Mouse (Mus musculus) myocyte (in vitro differentiated cells): Measurements from ENCODE around the gene Vps37d. TPM values are rescaled to one million over a fixed set of nuclear protein-coding genes. Genes with fewer than 3 reads are reported as not detected.

Source experiments
- H3K27me3 ChIP-seq: one replicate; pipeline ENCODE4 v1.6.1; 2011; ENCODE audit not compliant: control insufficient read depth, insufficient read depth, insufficient read length
- H3K36me3 ChIP-seq: one replicate; pipeline ENCODE4 v1.6.1; 2011; ENCODE audit not compliant: control insufficient read depth, insufficient read depth
- H3K4me2 ChIP-seq: one replicate; pipeline ENCODE4 v1.6.1; 2011; ENCODE audit warnings: low read depth, control low read depth
- H3K4me3 ChIP-seq: one replicate; pipeline ENCODE4 v1.5.1; 2011; ENCODE audit warnings: mild to moderate bottlenecking, control low read depth, moderate library complexity
- H3K79me2 ChIP-seq: one replicate; pipeline ENCODE4 v1.6.1; 2011; ENCODE audit not compliant: control insufficient read depth, insufficient read depth
- H3ac ChIP-seq: one replicate; pipeline ENCODE4 v1.6.1; 2011; ENCODE audit not compliant: control insufficient read depth, insufficient read length
- CEBPB ChIP-seq: IDR thresholded peaks from 2 replicates; pipeline ENCODE4 v1.6.1; 2011; ENCODE audit warnings: mild to moderate bottlenecking, moderate library complexity; ENCODE audit not compliant: poor library complexity, insufficient read depth, severe bottlenecking
- E2F4 ChIP-seq: IDR thresholded peaks from one replicate; pipeline ENCODE4 v1.6.1; 2011; ENCODE audit warnings: mild to moderate bottlenecking, control low read depth, moderate library complexity; ENCODE audit not compliant: insufficient read depth
- MAX ChIP-seq: IDR thresholded peaks from one replicate; pipeline ENCODE4 v1.6.1; 2011; ENCODE audit warnings: low read depth, mild to moderate bottlenecking, control low read depth
- MYOD1 ChIP-seq, 3 experiments: IDR thresholded peaks; one replicate each; pipeline ENCODE4 v1.6.1; 2011; ENCODE audit warnings: control low read depth in 2 of 3, low read depth in 2 of 3, mild to moderate bottlenecking in 2 of 3, moderate library complexity in 1 of 3; ENCODE audit not compliant: insufficient read length in 2 of 3, control insufficient read depth in 1 of 3
- MYOG ChIP-seq, 3 experiments: IDR thresholded peaks; one replicate each; pipeline ENCODE4 v1.6.1; 2011; ENCODE audit warnings: control low read depth in 2 of 3, low read depth in 2 of 3, mild to moderate bottlenecking in 2 of 3; ENCODE audit not compliant: insufficient read length in 2 of 3, control insufficient read depth in 1 of 3, insufficient read depth in 1 of 3
- POLR2A ChIP-seq: IDR thresholded peaks from one replicate; pipeline ENCODE4 v1.6.1; 2011; ENCODE audit warnings: low read depth, mild to moderate bottlenecking, control low read depth, moderate library complexity; ENCODE audit not compliant: insufficient read length
- POLR2AphosphoS2 ChIP-seq: IDR thresholded peaks from one replicate; pipeline ENCODE4 v1.6.1; 2011; ENCODE audit warnings: low read depth, control low read depth; ENCODE audit not compliant: insufficient read length
- REST ChIP-seq: IDR thresholded peaks from one replicate; pipeline ENCODE4 v1.6.1; 2011; ENCODE audit warnings: mild to moderate bottlenecking, control low read depth, moderate library complexity; ENCODE audit not compliant: insufficient read depth, insufficient read length
- SRF ChIP-seq: IDR thresholded peaks from one replicate; pipeline ENCODE4 v1.6.1; 2011; ENCODE audit warnings: low read depth; ENCODE audit not compliant: control insufficient read depth, insufficient read length
- TCF12 ChIP-seq: IDR thresholded peaks from one replicate; pipeline ENCODE4 v1.6.1; 2011; ENCODE audit warnings: mild to moderate bottlenecking, control low read depth; ENCODE audit not compliant: poor library complexity, insufficient read depth, severe bottlenecking
- TCF3 ChIP-seq: IDR thresholded peaks from one replicate; pipeline ENCODE4 v1.6.1; 2011; ENCODE audit warnings: low read depth, control low read depth; ENCODE audit not compliant: insufficient read length
- USF1 ChIP-seq: IDR thresholded peaks from one replicate; pipeline ENCODE4 v1.6.1; 2011; ENCODE audit warnings: low read depth, mild to moderate bottlenecking, control low read depth, moderate library complexity
- polyA plus RNA-seq: library from polyadenylated mRNA; unstranded; fragments of >200 nt; fragmentation: generic; extraction: Trizol; gene quantifications from one replicate; pipeline ENCODE4 v1.2.1, GENCODE M21; 2012; ENCODE audit warnings: missing spikeins

The Vps37d gene
- polyA plus RNA-seq, 1 experiment = 3.3 TPM

- Histone ChIP-seq H3ac (no peak overlapping the region), H3K27me3 (peaks cover 14% of the 10 kb centered on the region), H3K4me2 (no peak overlapping the region), H3K36me3 (no peaks in the 10 kb centered on the region), H3K79me2 (no peaks in the 10 kb centered on the region), H3K4me3 (no peak overlapping the region)
- TF ChIP-seq E2F4 (no peak), POLR2AphosphoS2 (no peak), CEBPB (no peak), TCF12 (no peak), REST (no peak), MYOG (IDR thresholded peaks at IDR 0.05; ENCODE audit: control insufficient read depth in 1 of 3, insufficient read depth in 1 of 3, insufficient read length in 2 of 3, low read depth in 2 of 3) (no peak)
Measured at GRCm38 (mm10) chr5:135115241-135115640, 37.2 kb upstream of the Vps37d start.

DNA sequence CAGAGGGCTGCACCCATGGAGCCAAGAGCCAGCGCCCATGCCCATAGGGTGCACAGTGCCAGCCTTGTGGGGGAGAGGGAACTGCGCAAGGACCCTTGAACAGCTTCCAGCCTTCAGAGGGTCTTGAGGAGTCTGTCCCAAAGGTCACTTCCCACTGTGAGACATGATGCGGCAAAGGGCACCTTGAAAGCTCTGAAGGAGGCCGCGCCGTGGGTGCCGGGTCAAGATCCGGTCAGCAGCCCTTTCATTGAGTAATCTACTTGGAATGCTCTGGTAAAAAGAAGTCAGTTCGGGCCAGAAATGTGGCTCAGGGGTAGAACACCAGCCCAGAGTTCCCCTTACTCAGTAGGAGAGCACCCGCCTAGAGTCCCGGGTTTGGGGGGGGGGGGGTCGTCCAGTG lies 35.7 kb upstream of the Vps37d start:
- Histone ChIP-seq H3K4me2 (no peak overlapping the region), H3K27me3 (peaks cover 25% of the 10 kb centered on the region), H3K79me2 (no peaks in the 10 kb centered on the region), H3K36me3 (no peaks in the 10 kb centered on the region), H3K4me3 (no peak overlapping the region), H3ac (no peak overlapping the region)
- TF ChIP-seq E2F4 (no peak), USF1 (no peak), MYOD1 (IDR thresholded peaks at IDR 0.05; ENCODE audit: control insufficient read depth in 1 of 3, insufficient read length in 2 of 3, low read depth in 2 of 3) (no peak), TCF3 (no peak), POLR2AphosphoS2 (no peak)

DNA sequence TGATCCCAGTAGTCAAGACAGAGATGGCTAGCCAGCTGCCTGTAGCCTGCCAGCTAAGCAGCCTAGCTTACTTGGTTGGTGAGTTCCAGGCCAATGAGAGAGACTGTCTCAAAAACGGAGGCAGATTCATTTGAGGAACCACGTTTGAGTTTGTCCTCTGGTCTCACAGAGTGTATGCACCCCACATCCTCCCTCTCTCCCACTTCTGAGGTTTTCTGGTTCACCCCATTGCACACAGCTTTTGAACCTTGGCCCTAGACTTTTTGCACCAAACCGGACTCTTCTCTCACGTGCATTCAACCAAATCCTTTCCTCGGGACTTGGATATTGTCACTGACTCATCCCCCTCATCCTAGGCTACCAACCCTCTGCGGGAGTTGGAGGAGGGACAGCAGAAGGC lies 31.9 kb upstream of the Vps37d start:
- Histone ChIP-seq H3K4me2 (no peak overlapping the region), H3K36me3 (no peaks in the 10 kb centered on the region), H3K27me3 (peaks cover 50% of the 10 kb centered on the region), H3K4me3 (no peak overlapping the region), H3ac (no peak overlapping the region), H3K79me2 (no peaks in the 10 kb centered on the region)
- no peak for TF ChIP-seq TCF12
- no peak for TF ChIP-seq POLR2A
- no peak for TF ChIP-seq MYOD1 (IDR thresholded peaks at IDR 0.05; ENCODE audit: control insufficient read depth in 1 of 3, insufficient read length in 2 of 3, low read depth in 2 of 3)
- TF ChIP-seq REST = no peak
- TF ChIP-seq POLR2AphosphoS2 = no peak
- TF ChIP-seq MYOG (IDR thresholded peaks at IDR 0.05; ENCODE audit: control insufficient read depth in 1 of 3, insufficient read depth in 1 of 3, insufficient read length in 2 of 3, low read depth in 2 of 3) = no peak
- no peak for TF ChIP-seq CEBPB
- no peak for TF ChIP-seq SRF
- TF ChIP-seq USF1 = no peak
- TF ChIP-seq MAX = no peak
- TF ChIP-seq E2F4 = no peak
- TF ChIP-seq TCF3 = no peak

DNA sequence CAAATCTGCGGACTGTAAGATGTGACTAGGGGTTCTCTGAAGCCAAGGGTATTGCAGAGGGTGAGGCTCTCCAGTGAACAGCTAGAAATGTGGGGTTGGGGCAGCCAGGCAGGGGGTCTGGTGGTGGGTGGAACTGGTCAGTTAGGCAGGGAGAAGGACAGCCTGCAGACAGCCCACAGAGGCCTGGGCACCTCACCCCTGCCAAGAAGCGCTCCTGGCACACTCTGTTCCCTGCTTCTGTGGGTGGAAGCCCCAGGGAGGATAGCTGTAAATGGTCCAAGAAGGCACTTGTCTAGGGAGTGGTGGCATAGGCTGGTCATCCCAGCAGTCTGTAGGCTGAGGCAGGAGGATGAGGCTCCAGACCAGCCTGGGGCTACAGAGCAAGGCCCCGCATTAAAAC lies 31.4 kb upstream of the Vps37d start:
- H3ac ChIP-seq = no peak overlapping the region
- no peaks in the 10 kb centered on the region for H3K36me3 ChIP-seq
- no peaks in the 10 kb centered on the region for H3K79me2 ChIP-seq
- H3K27me3 ChIP-seq = peaks cover 50% of the 10 kb centered on the region
- no peak for TF ChIP-seq POLR2A
- TF ChIP-seq USF1 = no peak
- no peak for TF ChIP-seq SRF
- TF ChIP-seq E2F4 = no peak
- no peak for TF ChIP-seq MYOG (IDR thresholded peaks at IDR 0.05; ENCODE audit: control insufficient read depth in 1 of 3, insufficient read depth in 1 of 3, insufficient read length in 2 of 3, low read depth in 2 of 3)
- TF ChIP-seq TCF12 = no peak
- TF ChIP-seq POLR2AphosphoS2 = no peak
- no peak for TF ChIP-seq CEBPB
- TF ChIP-seq MAX = no peak
- TF ChIP-seq MYOD1 (IDR thresholded peaks at IDR 0.05; ENCODE audit: control insufficient read depth in 1 of 3, insufficient read length in 2 of 3, low read depth in 2 of 3) = no peak
- no peak for TF ChIP-seq TCF3
- no peak overlapping the region for H3K4me2 ChIP-seq
- H3K4me3 ChIP-seq = no peak overlapping the region

DNA sequence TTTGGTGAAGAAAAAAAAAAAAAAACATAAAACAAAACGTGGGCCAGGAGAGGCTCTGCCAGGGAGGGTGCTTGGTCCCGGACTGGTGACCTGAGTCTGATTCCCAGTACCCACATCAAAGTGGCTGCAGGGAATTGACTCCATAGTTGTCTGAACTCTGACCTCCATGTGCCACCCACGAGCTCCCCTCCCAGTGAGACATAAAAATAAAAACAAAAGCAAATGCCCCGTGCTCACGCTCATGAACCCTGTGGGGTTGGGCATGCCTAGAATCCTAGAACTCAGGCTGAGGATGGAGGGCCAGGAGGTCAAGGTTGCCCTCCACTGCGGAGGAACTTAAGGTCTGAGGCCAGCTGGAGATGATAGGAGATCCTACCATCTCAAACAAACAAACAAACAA lies 31.0 kb upstream of the Vps37d start:
- H3K79me2 ChIP-seq = no peaks in the 10 kb centered on the region
- H3K4me2 ChIP-seq = no peak overlapping the region
- H3K4me3 ChIP-seq = no peak overlapping the region
- TF ChIP-seq MAX (no peak), E2F4 (no peak), POLR2AphosphoS2 (no peak), MYOG (IDR thresholded peaks at IDR 0.05; ENCODE audit: control insufficient read depth in 1 of 3, insufficient read depth in 1 of 3, insufficient read length in 2 of 3, low read depth in 2 of 3) (no peak), TCF3 (no peak), CEBPB (no peak), USF1 (no peak), SRF (no peak), POLR2A (no peak), REST (no peak), TCF12 (no peak), MYOD1 (IDR thresholded peaks at IDR 0.05; ENCODE audit: control insufficient read depth in 1 of 3, insufficient read length in 2 of 3, low read depth in 2 of 3) (no peak)
- H3ac ChIP-seq = no peak overlapping the region
- H3K27me3 ChIP-seq = peaks cover 50% of the 10 kb centered on the region
- H3K36me3 ChIP-seq = no peaks in the 10 kb centered on the region
